Mouse (Mus musculus) CH12.LX (cell line): Measurements from ENCODE around the gene Cacng7. TPM values are rescaled to one million over a fixed set of nuclear protein-coding genes. Genes with fewer than 3 reads are reported as not detected.
A peak's percentile ranks its signal among the peaks of the same experiment; 100 is the strongest.

ENCODE experiments used
- DNase-seq: peaks from one replicate; pipeline ENCODE4 v3.0.0-alpha.2; 2013; ENCODE audit errors: extremely low read depth
- H3K27ac ChIP-seq: 2 replicates; pipeline ENCODE4 v1.5.1; 2012; ENCODE audit warnings: low read depth, mild to moderate bottlenecking, control low read depth, moderate library complexity; ENCODE audit not compliant: insufficient read depth
- H3K27me3 ChIP-seq: replicated peaks from 2 replicates; pipeline ENCODE3; 2012; ENCODE audit warnings: inconsistent platforms
- H3K36me3 ChIP-seq, 2 experiments: replicated peaks in 1 of 2; 2 replicates each; pipeline versions ENCODE3 to v1.6.1; 2012; ENCODE audit warnings: inconsistent platforms in 1 of 2, low read length in 1 of 2, mild to moderate bottlenecking in 1 of 2, mixed read lengths in 1 of 2, moderate library complexity in 1 of 2; ENCODE audit not compliant: control insufficient read depth in 1 of 2, insufficient read depth in 1 of 2
- H3K4me1 ChIP-seq, 2 experiments: 2 replicates each; pipeline ENCODE4 v1.6.1; 2012; ENCODE audit warnings: inconsistent platforms in 1 of 2, moderate library complexity in 1 of 2; ENCODE audit not compliant: insufficient read depth in 2 of 2, control insufficient read depth in 1 of 2
- H3K4me2 ChIP-seq: 2 replicates; pipeline ENCODE4 v1.6.1; 2012; ENCODE audit warnings: low read depth, mild to moderate bottlenecking, control low read depth; ENCODE audit not compliant: poor library complexity, insufficient read depth, severe bottlenecking
- H3K4me3 ChIP-seq, 3 experiments: fragments of 150-350 bp in 1 of 3; sonication (generic) in 1 of 3; replicated peaks in 1 of 3; 2 replicates each; pipeline versions ENCODE3 to v1.5.1; 2011 to 2012; ENCODE audit warnings: low read depth in 2 of 3, low read length in 2 of 3, mild to moderate bottlenecking in 2 of 3, moderate library complexity in 2 of 3, control low read depth in 1 of 3, improper control_type of control experiment in 1 of 3, inconsistent platforms in 1 of 3, mixed read lengths in 1 of 3; ENCODE audit not compliant: poor library complexity in 1 of 3
- H3K79me2 ChIP-seq: replicated peaks from 2 replicates; pipeline ENCODE4 v1.6.1; 2012; ENCODE audit warnings: mild to moderate bottlenecking, moderate library complexity; ENCODE audit not compliant: control insufficient read depth, poor library complexity, insufficient read depth, severe bottlenecking; ENCODE audit errors: extremely low read depth
- H3K9ac ChIP-seq: 2 replicates; pipeline ENCODE4 v1.6.1; 2012; ENCODE audit warnings: low read depth, mild to moderate bottlenecking, control low read depth, moderate library complexity; ENCODE audit not compliant: insufficient read depth
- H3K9me3 ChIP-seq: replicated peaks from 2 replicates; pipeline ENCODE3; 2012; ENCODE audit warnings: low read length, inconsistent platforms, mixed read lengths
- CHD2 ChIP-seq: IDR thresholded peaks from 2 replicates; pipeline ENCODE4 v1.6.1; 2011; ENCODE audit warnings: low read length, improper control_type of control experiment
- E2F4 ChIP-seq: IDR thresholded peaks from 2 replicates; pipeline ENCODE4 v1.6.1; 2011; ENCODE audit warnings: low read depth, low read length, improper control_type of control experiment; ENCODE audit not compliant: insufficient replicate concordance
- IRF4 ChIP-seq: IDR thresholded peaks from 2 replicates; pipeline ENCODE4 v1.6.1; 2014; ENCODE audit warnings: low read depth, mild to moderate bottlenecking, inconsistent platforms, low read length, improper control_type of control experiment
- JUN ChIP-seq: IDR thresholded peaks from 2 replicates; pipeline ENCODE4 v1.6.1; 2011; ENCODE audit warnings: low read depth, mild to moderate bottlenecking, low read length, improper control_type of control experiment, moderate library complexity; ENCODE audit not compliant: insufficient read depth
- JUND ChIP-seq: conservative IDR thresholded peaks from 2 replicates; pipeline ENCODE4 v1.6.1; 2011; ENCODE audit warnings: low read depth, low read length, improper control_type of control experiment
- MAFK ChIP-seq: IDR thresholded peaks from 2 replicates; pipeline ENCODE4 v1.6.1; 2011; ENCODE audit warnings: low read length, improper control_type of control experiment; ENCODE audit not compliant: insufficient replicate concordance
- MAX ChIP-seq: IDR thresholded peaks from 2 replicates; pipeline ENCODE4 v1.6.1; 2011; ENCODE audit warnings: low read length, improper control_type of control experiment
- MEF2A ChIP-seq: IDR thresholded peaks from 2 replicates; pipeline ENCODE4 v1.6.1; 2014; ENCODE audit warnings: low read depth, mild to moderate bottlenecking, inconsistent platforms, low read length, improper control_type of control experiment, borderline replicate concordance
- MYC ChIP-seq: IDR thresholded peaks from 2 replicates; pipeline ENCODE4 v1.6.1; 2011; ENCODE audit warnings: low read depth, mild to moderate bottlenecking, improper control_type of control experiment, low read length
- NELFE ChIP-seq: IDR thresholded peaks from 2 replicates; pipeline ENCODE4 v1.6.1; 2011; ENCODE audit warnings: low read depth, low read length, improper control_type of control experiment
- POLR2A ChIP-seq: IDR thresholded peaks from 2 replicates; pipeline ENCODE4 v1.6.1; 2011; ENCODE audit warnings: low read depth, mild to moderate bottlenecking, improper control_type of control experiment, low read length
- RCOR1 ChIP-seq: conservative IDR thresholded peaks from 2 replicates; pipeline ENCODE4 v1.6.1; 2012; ENCODE audit warnings: low read depth, mild to moderate bottlenecking, inconsistent platforms, low read length, improper control_type of control experiment
- SIN3A ChIP-seq: IDR thresholded peaks from 2 replicates; pipeline ENCODE4 v1.6.1; 2012; ENCODE audit warnings: low read length, improper control_type of control experiment, inconsistent platforms
- TCF12 ChIP-seq: IDR thresholded peaks from 2 replicates; pipeline ENCODE4 v1.6.1; 2014; ENCODE audit warnings: low read depth, mild to moderate bottlenecking, inconsistent platforms, low read length, improper control_type of control experiment
- USF1 ChIP-seq: IDR thresholded peaks from 2 replicates; pipeline ENCODE4 v1.6.1; 2014; ENCODE audit warnings: low read depth, mild to moderate bottlenecking, inconsistent platforms, low read length, improper control_type of control experiment
- ZC3H11A ChIP-seq: IDR thresholded peaks from 2 replicates; pipeline ENCODE4 v1.6.1; 2012; ENCODE audit warnings: low read depth, mild to moderate bottlenecking, inconsistent platforms, low read length, improper control_type of control experiment
- ZKSCAN1 ChIP-seq: IDR thresholded peaks from 2 replicates; pipeline ENCODE4 v1.6.1; 2012; ENCODE audit warnings: low read depth, inconsistent platforms, low read length, improper control_type of control experiment, borderline replicate concordance
- dilution Hi-C: fragments of 300-500 bp; cut with MboI; formaldehyde crosslinking; loops from 2 replicates; pipeline ENCODE4 v1.14.3; 2020; ENCODE audit warnings: low sequenced_read_pairs; ENCODE audit not compliant: extremely low pct_unique_long_range_greater_than_20kb, extremely low pct_ligation_motif_present
- in situ Hi-C: fragments of 300-500 bp; cut with MboI; formaldehyde crosslinking; loops from 3 replicates; pipeline ENCODE4 v1.14.3; 2019; ENCODE audit warnings: low sequenced_read_pairs, low pct_ligation_motif_present, low pct_unique_long_range_greater_than_20kb, mixed read lengths
- polyA plus RNA-seq: library from polyadenylated mRNA; unstranded; fragments of >175 nt; gene quantifications from 2 replicates; pipeline ENCODE4 v1.2.1, GENCODE M21; 2012; ENCODE audit warnings: low read depth; ENCODE audit not compliant: insufficient read length
- total RNA-seq, 2 experiments: library from RNA; depleted of rRNA; stranded (reverse); fragments of 300-350 nt in 1 of 2; fragments of >200 nt in 1 of 2; gene quantifications; 2 replicates each; pipeline ENCODE4 v1.2.3; 2012 to 2014

Gene Cacng7
- total and polyA plus RNA-seq, 3 experiments = 0.21 to 2.8 (median 0.28) TPM

GRCm38 (mm10) chr7:3354850-3355249 lies 22.1 kb downstream of the Cacng7 start:
- H3K27me3 ChIP-seq = no peaks in the 10 kb centered on the region
- H3K79me2 ChIP-seq = no peaks in the 10 kb centered on the region
- in situ Hi-C loops (no loop called here), dilution Hi-C loops (no loop called here)
- no peak overlapping the region for H3K4me2 ChIP-seq
- no peak for DNase-seq
- H3K36me3 ChIP-seq = no peaks in the 10 kb centered on the region
- no peak overlapping the region for H3K4me3 ChIP-seq
- H3K9ac ChIP-seq = no peak overlapping the region
- H3K4me1 ChIP-seq = 0 out of 4 replicates have a peak, but pooled peaks cover 0 to 4% of the 10 kb centered on the region in 2 experiments
- TF ChIP-seq JUND (no peak), TCF12 (no peak), MAX (no peak), NELFE (no peak), MYC (no peak), E2F4 (no peak)
- no peaks in the 10 kb centered on the region for H3K9me3 ChIP-seq
- H3K27ac ChIP-seq = no peak overlapping the region

DNA sequence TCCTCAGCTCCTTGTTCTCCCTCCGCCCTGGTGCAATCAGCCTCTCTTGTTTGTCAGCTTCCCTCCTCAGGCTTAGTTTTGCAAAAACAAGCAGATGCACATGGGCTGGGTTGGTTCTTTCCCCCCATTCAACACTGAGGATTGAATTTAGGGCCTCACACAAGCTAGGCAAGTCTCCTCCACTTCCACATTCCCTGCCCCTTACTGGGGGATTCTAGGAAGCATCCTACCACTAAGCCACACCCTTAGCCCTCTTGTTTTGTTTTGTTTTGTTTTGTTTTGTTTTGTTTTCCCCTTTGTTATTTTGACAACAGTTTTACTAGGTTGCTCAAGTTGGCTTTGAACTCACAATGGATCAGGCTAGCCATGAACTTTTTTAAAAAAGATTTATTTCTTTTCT lies 27.9 kb downstream of the Cacng7 start:
- DNase-seq = no peak
- H3K9me3 ChIP-seq = no peaks in the 10 kb centered on the region
- H3K36me3 ChIP-seq = no peaks in the 10 kb centered on the region
- TF ChIP-seq JUN = no peak
- no peak for TF ChIP-seq CHD2
- no peak for TF ChIP-seq SIN3A
- TF ChIP-seq E2F4 = no peak
- TF ChIP-seq ZC3H11A = no peak
- no peak for TF ChIP-seq RCOR1
- TF ChIP-seq ZKSCAN1 = no peak
- no peak for TF ChIP-seq POLR2A
- H3K4me3 ChIP-seq = no peak overlapping the region
- in situ Hi-C loops = no loop called here
- H3K4me1 ChIP-seq = peaks cover 0 to 8% of the 10 kb centered on the region in 2 experiments; a peak in 2 of 4 replicates
- H3K27me3 ChIP-seq = no peaks in the 10 kb centered on the region
- dilution Hi-C loops = no loop called here
- H3K79me2 ChIP-seq = no peaks in the 10 kb centered on the region
- no peak overlapping the region for H3K9ac ChIP-seq
- no peak overlapping the region for H3K27ac ChIP-seq
- no peak overlapping the region for H3K4me2 ChIP-seq

GRCm38 (mm10) chr7:3365547-3366279 lies 33.0 kb downstream of the Cacng7 start:
- H3K27me3 ChIP-seq = no peaks in the 10 kb centered on the region
- TF ChIP-seq NELFE = no peak
- no peak for TF ChIP-seq MAFK
- no peak for TF ChIP-seq USF1
- peak; percentile 52 for TF ChIP-seq CHD2
- TF ChIP-seq MYC = no peak
- TF ChIP-seq IRF4 = peak; percentile 35; the same call in 1 of the 2 replicates
- no peak for TF ChIP-seq ZC3H11A
- TF ChIP-seq MEF2A = 0 out of 2 replicates have a peak, but pooled peaks have one; percentile 25
- H3K4me1 ChIP-seq = peaks cover 0 to 18% of the 10 kb centered on the region in 2 experiments; a peak in 3 of 4 replicates
- in situ Hi-C loops (no loop called here), dilution Hi-C loops (no loop called here)
- H3K27ac ChIP-seq = no peak overlapping the region
- H3K36me3 ChIP-seq = no peaks in the 10 kb centered on the region
- peak overlapping the region in 1 of 3 experiments; percentile 2 for H3K4me3 ChIP-seq
- H3K4me2 ChIP-seq = peak overlapping the region; percentile 9
- peak overlapping the region; percentile 4; the same call in 1 of the 2 replicates for H3K9ac ChIP-seq
- H3K9me3 ChIP-seq = no peaks in the 10 kb centered on the region
- no peaks in the 10 kb centered on the region for H3K79me2 ChIP-seq
- peak; percentile 74 for DNase-seq
